Mouse (Mus musculus): ENCODE results near the gene Nyap1. TPM values are rescaled to one million over a fixed set of nuclear protein-coding genes. Genes with fewer than 3 reads are reported as not detected.

Nyap1 gene
- polyA plus RNA-seq, 1 experiment from 2014 or later = 19.5 TPM

- H3K27me3 ChIP-seq = no peaks in the 10 kb centered on the region
- H3K36me3 ChIP-seq (replicated peaks) = peaks cover 29% of the 10 kb centered on the region
- WGBS = 48% methylated on average over 5 of the region's 5 CpGs
- peak overlapping the region; percentile 100 for H3K4me2 ChIP-seq
- peak overlapping the region; percentile 19; the same call in 1 of the 2 replicates for H3K27ac ChIP-seq
- H3K9me3 ChIP-seq = no peaks in the 10 kb centered on the region
- ATAC-seq (ENCODE audit: low FRiP score) = no peak
- peaks cover 35% of the 10 kb centered on the region for H3K4me1 ChIP-seq
- H3K9ac ChIP-seq = peak overlapping the region; percentile 92
- H3K4me3 ChIP-seq (replicated peaks) = peak overlapping the region; percentile 48
Observed at GRCm38 (mm10) chr5:137748130-137748770, 6.8 kb upstream of the Nyap1 start.

- Histone ChIP-seq H3K9me3 (no peaks in the 10 kb centered on the region), H3K4me1 (peaks cover 35% of the 10 kb centered on the region), H3K4me3 (replicated peaks) (peak overlapping the region; percentile 48), H3K9ac (peak overlapping the region; percentile 92), H3K36me3 (replicated peaks) (peaks cover 23% of the 10 kb centered on the region), H3K4me2 (peak overlapping the region; percentile 100), H3K27me3 (no peaks in the 10 kb centered on the region), H3K27ac (peak overlapping the region; percentile 94)
- 9% methylated on average over 26 of the region's 26 CpGs for WGBS
- ATAC-seq (ENCODE audit: low FRiP score) = no peak
Observed at GRCm38 (mm10) chr5:137747326-137747961, 6.0 kb upstream of the Nyap1 start.

- H3K4me3 ChIP-seq (replicated peaks) = peak overlapping the region; percentile 48
- H3K9ac ChIP-seq = peak overlapping the region; percentile 92
- no peaks in the 10 kb centered on the region for H3K9me3 ChIP-seq
- WGBS = under 1% methylated on average over 16 of the region's 16 CpGs
- H3K4me2 ChIP-seq = peak overlapping the region; percentile 100
- H3K36me3 ChIP-seq (replicated peaks) = peaks cover 18% of the 10 kb centered on the region
- H3K27me3 ChIP-seq = no peaks in the 10 kb centered on the region
- peaks cover 37% of the 10 kb centered on the region for H3K4me1 ChIP-seq
- H3K27ac ChIP-seq = peak overlapping the region; percentile 94
- ATAC-seq (ENCODE audit: low FRiP score) = no peak
Observed at GRCm38 (mm10) chr5:137746851-137747325, 5.5 kb upstream of the Nyap1 start.

GRCm38 (mm10) chr5:137746282-137746850 lies 5.0 kb upstream of the Nyap1 start:
- Histone ChIP-seq H3K27ac (peak overlapping the region; percentile 94), H3K9me3 (no peaks in the 10 kb centered on the region), H3K4me3 (replicated peaks) (peak overlapping the region; percentile 48), H3K9ac (peak overlapping the region; percentile 92), H3K4me1 (peaks cover 43% of the 10 kb centered on the region), H3K4me2 (peak overlapping the region; percentile 100), H3K36me3 (replicated peaks) (peaks cover 12% of the 10 kb centered on the region), H3K27me3 (no peaks in the 10 kb centered on the region)
- peak; percentile 34 for ATAC-seq (ENCODE audit: low FRiP score)
- 0% methylated on average over 20 of the region's 20 CpGs for WGBS

- H3K36me3 ChIP-seq (replicated peaks) = peaks cover 6% of the 10 kb centered on the region; the same call in 1 of the 2 replicates
- H3K9me3 ChIP-seq = no peaks in the 10 kb centered on the region
- H3K27ac ChIP-seq = peak within 1 kb of the TSS; percentile 94
- H3K4me2 ChIP-seq = peak within 1 kb of the TSS; percentile 100
- H3K4me1 ChIP-seq = peaks cover 45% of the 10 kb centered on the region
- WGBS = 3% methylated on average over 28 of the region's 28 CpGs
- peak; percentile 85 for ATAC-seq (ENCODE audit: low FRiP score)
- H3K9ac ChIP-seq = peak within 1 kb of the TSS; percentile 92
- peak within 1 kb of the TSS; percentile 48 for H3K4me3 ChIP-seq (replicated peaks)
- no peaks in the 10 kb centered on the region for H3K27me3 ChIP-seq
Observed at GRCm38 (mm10) chr5:137745214-137746171, 4.1 kb upstream of the Nyap1 start, which contains the start of gene Tsc22d4. Gene Tsc22d4 (plus strand): TSS chr5:137745730.

- Histone ChIP-seq H3K4me3 (replicated peaks) (no peak overlapping the region), H3K27me3 (no peaks in the 10 kb centered on the region), H3K9ac (no peak overlapping the region), H3K36me3 (replicated peaks) (peaks cover under 1% of the 10 kb centered on the region; the same call in 1 of the 2 replicates), H3K9me3 (no peaks in the 10 kb centered on the region), H3K4me2 (no peak overlapping the region), H3K27ac (no peak overlapping the region), H3K4me1 (peaks cover 53% of the 10 kb centered on the region)
- 88% methylated on average over 7 of the region's 7 CpGs for WGBS
- no peak for ATAC-seq (ENCODE audit: low FRiP score)
Observed at GRCm38 (mm10) chr5:137744197-137744596, 2.8 kb upstream of the Nyap1 start.

- no peak for ATAC-seq (ENCODE audit: low FRiP score)
- Histone ChIP-seq H3K27ac (no peak overlapping the region), H3K9me3 (no peaks in the 10 kb centered on the region), H3K4me2 (no peak overlapping the region), H3K4me3 (replicated peaks) (no peak overlapping the region), H3K4me1 (peaks cover 53% of the 10 kb centered on the region), H3K36me3 (replicated peaks) (peaks cover 5% of the 10 kb centered on the region), H3K27me3 (no peaks in the 10 kb centered on the region), H3K9ac (no peak overlapping the region)
- WGBS = 87% methylated on average over 6 of the region's 6 CpGs
Observed at GRCm38 (mm10) chr5:137742836-137743235, 1.4 kb upstream of the Nyap1 start.

GRCm38 (mm10) chr5:137742048-137742447 lies 641 bp upstream of the Nyap1 start:
- H3K9me3 ChIP-seq = no peaks in the 10 kb centered on the region
- H3K4me3 ChIP-seq (replicated peaks) = peak overlapping the region; percentile 74
- WGBS = 81% methylated on average over 10 of the region's 10 CpGs
- no peaks in the 10 kb centered on the region for H3K27me3 ChIP-seq
- H3K4me2 ChIP-seq = peak overlapping the region; percentile 93
- H3K27ac ChIP-seq = no peak overlapping the region
- H3K36me3 ChIP-seq (replicated peaks) = peaks cover 9% of the 10 kb centered on the region
- ATAC-seq (ENCODE audit: low FRiP score) = no peak
- peaks cover 49% of the 10 kb centered on the region for H3K4me1 ChIP-seq
- no peak overlapping the region for H3K9ac ChIP-seq

GRCm38 (mm10) chr5:137740506-137740905 lies 901 bp downstream of the Nyap1 start:
- Histone ChIP-seq H3K9me3 (no peaks in the 10 kb centered on the region), H3K27me3 (no peaks in the 10 kb centered on the region), H3K4me2 (peak overlapping the region; percentile 93), H3K9ac (peak overlapping the region; percentile 88), H3K4me1 (peaks cover 50% of the 10 kb centered on the region), H3K27ac (peak overlapping the region; percentile 88), H3K36me3 (replicated peaks) (peaks cover 23% of the 10 kb centered on the region), H3K4me3 (replicated peaks) (peak overlapping the region; percentile 74)
- 0 out of 2 replicates have a peak, but pooled peaks have one; percentile 3 for ATAC-seq (ENCODE audit: low FRiP score)
- 5% methylated on average over 11 of the region's 11 CpGs for WGBS

- H3K4me3 ChIP-seq (replicated peaks) = peak overlapping the region; percentile 74
- no peaks in the 10 kb centered on the region for H3K27me3 ChIP-seq
- peaks cover 57% of the 10 kb centered on the region for H3K4me1 ChIP-seq
- no peaks in the 10 kb centered on the region for H3K9me3 ChIP-seq
- H3K9ac ChIP-seq = peak overlapping the region; percentile 88
- peak overlapping the region; percentile 88 for H3K27ac ChIP-seq
- WGBS = 28% methylated on average over 9 of the region's 9 CpGs
- H3K4me2 ChIP-seq = peak overlapping the region; percentile 93
- no peak for ATAC-seq (ENCODE audit: low FRiP score)
- H3K36me3 ChIP-seq (replicated peaks) = peaks cover 31% of the 10 kb centered on the region
Observed at GRCm38 (mm10) chr5:137739471-137739870, 1.9 kb downstream of the Nyap1 start.

- peak overlapping the region; percentile 88 for H3K9ac ChIP-seq
- WGBS = 22% methylated on average over 5 of the region's 5 CpGs
- no peak for ATAC-seq (ENCODE audit: low FRiP score)
- no peaks in the 10 kb centered on the region for H3K27me3 ChIP-seq
- H3K4me3 ChIP-seq (replicated peaks) = peak overlapping the region; percentile 74
- H3K9me3 ChIP-seq = no peaks in the 10 kb centered on the region
- H3K27ac ChIP-seq = peak overlapping the region; percentile 88
- peak overlapping the region; percentile 93 for H3K4me2 ChIP-seq
- peaks cover 65% of the 10 kb centered on the region for H3K4me1 ChIP-seq
- peaks cover 33% of the 10 kb centered on the region for H3K36me3 ChIP-seq (replicated peaks)
Observed at GRCm38 (mm10) chr5:137738516-137738915, 2.9 kb downstream of the Nyap1 start.

Measured in forebrain, embryonic 12.5 days (tissue).